7 mouse cellular contexts compared by ENCODE assay signal in the genomic region with DNA sequence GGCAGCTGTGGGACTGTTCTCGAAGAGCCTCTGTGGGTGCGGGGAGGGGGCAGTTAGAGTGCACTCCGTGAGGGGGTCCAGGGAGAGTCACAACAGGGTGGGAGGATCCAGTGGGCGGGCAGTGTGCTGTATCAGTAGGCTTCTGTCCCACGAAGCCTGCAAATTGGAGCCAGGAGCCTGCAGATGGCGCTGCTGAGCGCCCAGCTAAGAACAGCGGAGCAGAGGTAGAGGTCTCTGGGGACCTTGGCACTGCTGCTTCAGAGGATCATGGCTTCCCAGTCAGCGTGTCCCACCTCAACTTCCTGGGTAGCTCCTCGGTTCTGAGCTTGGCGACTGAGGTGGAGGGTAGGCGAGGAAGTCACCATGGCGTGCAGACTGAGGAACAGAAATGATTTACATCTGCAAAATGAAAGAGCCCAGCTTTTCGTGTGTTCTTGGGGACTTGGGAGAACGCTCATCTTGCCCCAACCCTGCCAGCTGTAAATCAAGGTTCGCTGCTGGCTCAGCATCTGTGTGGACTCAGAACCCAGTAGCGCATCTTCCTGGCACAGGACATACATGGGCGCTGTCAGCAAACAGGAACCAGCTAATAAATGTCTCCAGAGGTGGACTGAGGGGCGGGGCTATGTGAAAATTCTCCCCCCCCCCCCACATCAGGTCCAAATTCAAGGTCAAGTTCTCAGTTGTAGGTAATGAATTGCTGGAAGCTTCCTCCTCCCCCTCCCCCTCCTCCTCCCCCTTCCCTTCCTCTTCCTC. TPM values are rescaled to one million over a fixed set of nuclear protein-coding genes. Genes with fewer than 3 reads are reported as not detected.
DNase-seq lines count a peak whose midpoint lies in the region; ATAC-seq and TF ChIP-seq lines count a peak whose summit lies in the region.

No protein-coding gene starts in this region.

- H3K9me3 ChIP-seq in MEL (replicated peaks; ENCODE audit: insufficient read depth, low read length), result no peaks in the 10 kb centered on the region
- H3K9me3 ChIP-seq in stomach, embryonic 14.5 days (ENCODE audit: control insufficient read depth, low read depth, low read length), result no peaks in the 10 kb centered on the region

- peak in 1 of 2 experiments; percentile 45; a peak in 1 of 4 replicates for TF ChIP-seq POLR2A in MEL (IDR thresholded peaks at IDR 0.05; ENCODE audit: control insufficient read depth in 1 of 2, insufficient read depth in 1 of 2, low read depth in 1 of 2, low read length in 2 of 2, poor library complexity in 1 of 2)
- TF ChIP-seq POLR2A in embryonic fibroblast, embryonic 13.5 days (IDR thresholded peaks at IDR 0.05; ENCODE audit: low read depth, low read length), result no peak

- H3K4me2 ChIP-seq in stomach, embryonic 14.5 days (replicated peaks; ENCODE audit: low read depth, low read length), result no peak overlapping the region

- no peak for TF ChIP-seq EP300 in MEL (IDR thresholded peaks at IDR 0.05; ENCODE audit: low read depth in 1 of 2, low read length in 2 of 2)

- ATAC-seq in stomach, embryonic 14.5 days (ENCODE audit: insufficient number of reproducible peaks, insufficient read depth, low FRiP score, low read depth), result 0 out of 2 replicates have a peak, but pooled peaks have one; percentile 37

- H3K79me2 ChIP-seq in MEL (ENCODE audit: control insufficient read depth, insufficient read depth, low read length, poor library complexity) (no peaks in the 10 kb centered on the region), macrophage (ENCODE audit: inconsistent target) (no peaks in the 10 kb centered on the region)

- H3K27ac ChIP-seq in MEL (ENCODE audit: control insufficient read depth, low read depth, low read length) (0 out of 2 replicates have a peak overlapping the region, but pooled peaks have one; percentile 2), macrophage (no peak overlapping the region)
- H3K27ac ChIP-seq in embryonic fibroblast, embryonic 13.5 days (ENCODE audit: insufficient read depth, low read length), result no peak overlapping the region
- H3K27ac ChIP-seq in stomach, embryonic 14.5 days (ENCODE audit: low read length), result no peak overlapping the region

- H3K36me3 ChIP-seq in MEL (ENCODE audit: control insufficient read depth in 1 of 2, insufficient read depth in 2 of 2, low read length in 2 of 2) (no peaks in the 10 kb centered on the region), macrophage (ENCODE audit: inconsistent target) (no peaks in the 10 kb centered on the region)
- H3K36me3 ChIP-seq in stomach, embryonic 14.5 days (ENCODE audit: control insufficient read depth, insufficient read depth, low read length), result no peaks in the 10 kb centered on the region

- 10% methylated on average over 19 of the region's 19 CpGs for WGBS in macrophage (ENCODE audit: missing documents)
- WGBS in stomach, embryonic 14.5 days, result 28% methylated on average over 19 of the region's 19 CpGs

- peak; percentile 84 to 95 (median 93) for TF ChIP-seq CTCF in MEL (IDR thresholded peaks at IDR 0.05 in 2 of 3, conservative IDR thresholded peaks at IDR 0.05 in 1 of 3; ENCODE audit: control insufficient read depth in 1 of 3, insufficient read depth in 1 of 3, low read depth in 2 of 3, low read length in 3 of 3, poor library complexity in 1 of 3, severe bottlenecking in 1 of 3)
- 0 out of 2 replicates have a peak, but pooled peaks have one; percentile 40 for TF ChIP-seq CTCF in embryonic fibroblast, embryonic 13.5 days (IDR thresholded peaks at IDR 0.05; ENCODE audit: borderline replicate concordance, insufficient read depth, low read length)

- peak overlapping the region; percentile 58 to 87 for H3K4me3 ChIP-seq in MEL (ENCODE audit: control insufficient read depth in 1 of 2, insufficient read depth in 1 of 2, low read depth in 2 of 2, low read length in 2 of 2)
- no peak overlapping the region for H3K4me3 ChIP-seq in embryonic fibroblast, embryonic 13.5 days (ENCODE audit: insufficient read depth, low read length)
- peak overlapping the region; percentile 26 for H3K4me3 ChIP-seq in macrophage (ENCODE audit: inconsistent target)
- H3K4me3 ChIP-seq in stomach, embryonic 14.5 days (ENCODE audit: low read depth, low read length), result no peak overlapping the region

- H3K4me1 ChIP-seq in MEL (ENCODE audit: control insufficient read depth in 1 of 2, insufficient read depth in 2 of 2, low read length in 2 of 2), result peaks cover 0 to 9% of the 10 kb centered on the region in 2 experiments; a peak in 3 of 4 replicates
- no peaks in the 10 kb centered on the region for H3K4me1 ChIP-seq in embryonic fibroblast, embryonic 13.5 days (ENCODE audit: control insufficient read depth, insufficient read depth, low read length)
- H3K4me1 ChIP-seq in stomach, embryonic 14.5 days (ENCODE audit: control insufficient read depth, insufficient read depth, low read length), result no peaks in the 10 kb centered on the region

- peak; percentile 61 for TF ChIP-seq RAD21 in MEL (IDR thresholded peaks at IDR 0.05; ENCODE audit: low read depth, low read length)

- peak; percentile 85 for DNase-seq in CD4-positive, CD25-positive, alpha-beta regulatory T cell, adult 2 months (ENCODE audit: low read depth, low spot score)
- DNase-seq in MEL (ENCODE audit: low read depth, low spot score), result peak; percentile 91
- DNase-seq in kidney, adult 9 months, result peak; percentile 25
- DNase-seq in left cerebral cortex, adult 18-20 months (ENCODE audit: low spot score in 2 of 2), result no peak

- H3K9ac ChIP-seq in MEL (ENCODE audit: control insufficient read depth, low read depth, low read length, poor library complexity, severe bottlenecking), result peak overlapping the region; percentile 57
- no peak overlapping the region for H3K9ac ChIP-seq in stomach, embryonic 14.5 days (replicated peaks; ENCODE audit: low read depth, low read length)

- peaks cover 0 to 2% of the 10 kb centered on the region in 2 experiments; a peak in 1 of 4 replicates for H3K27me3 ChIP-seq in MEL (ENCODE audit: control insufficient read depth in 1 of 2, insufficient read depth in 2 of 2, low read length in 2 of 2)
- H3K27me3 ChIP-seq in stomach, embryonic 14.5 days (ENCODE audit: control insufficient read depth, insufficient read depth, low read length), result no peaks in the 10 kb centered on the region

TF ChIP-seq in MEL, 35 proteins besides CTCF, POLR2A, EP300 and RAD21:
- peak; percentile 16; the same call in 1 of the 2 replicates for TF ChIP-seq NELFE (IDR thresholded peaks at IDR 0.05; ENCODE audit: low read depth, low read length)
- peak; percentile 80 for TF ChIP-seq SMC3 (IDR thresholded peaks at IDR 0.05; ENCODE audit: low read depth, low read length)
- TF ChIP-seq ZC3H11A (IDR thresholded peaks at IDR 0.05; ENCODE audit: low read depth, low read length), result peak; percentile 51
- no peak for TF ChIP-seq JUND (IDR thresholded peaks at IDR 0.05; ENCODE audit: low read depth, low read length)
TF ChIP-seq in MEL: peak in this region for 3.

RNA-seq across cellular contexts. Expression of gene Syf2, which starts 32.5 kb away (rescaled TPM):
- total RNA-seq in MEL (2012; rRNA removed), result 94.1 and 103 TPM in 2 replicates
- 100 to 1,000 TPM in 1 of 2 experiments, 10 to 100 TPM in 1; 94.6 to 165 TPM for polyA plus RNA-seq in MEL (2012; ENCODE audit: insufficient read depth in 1 of 2, insufficient read length in 2 of 2, low read depth in 1 of 2, low replicate concordance in 2 of 2, missing spikeins in 1 of 2)
- polyA plus RNA-seq in embryonic fibroblast, embryonic 13.5 days (2011; ENCODE audit: insufficient read length, low read depth, missing spikeins), result 46.6 and 48.8 TPM in 2 replicates
- 100 to 1,000 TPM in 5 of 26 experiments, 10 to 100 TPM in 21; 38.8 to 170 (median 62.8) TPM for total RNA-seq in macrophage (2018; cell fraction: chromatin; rRNA removed)
- total RNA-seq in macrophage (2018; cell fraction: cytosol; rRNA removed), result 10 to 100 TPM; 59.8 to 95.0 (median 70.9) TPM
- total RNA-seq in macrophage (2018; cell fraction: nucleus; rRNA removed), result 100 to 1,000 TPM in 4 of 26 experiments, 10 to 100 TPM in 22; 36.1 to 155 (median 46.9) TPM
- 65.7 to 116 TPM (median 81.0 TPM) in 3 replicates for polyA plus RNA-seq in macrophage (2018)
- polyA plus RNA-seq in stomach, embryonic 14.5 days (2014; fragmentation: Nextera tagmentation; extraction: Ambion mirVana), result 67.7 and 71.7 TPM in 2 replicates
- 10 to 100 TPM; 59.9 to 63.6 TPM for total RNA-seq in left cerebral cortex, adult 18-20 months (2021)

RNA-seq across cellular contexts. Expression of gene Rsrp1, which starts 39.8 kb away (rescaled TPM):
- total RNA-seq in MEL (2012; rRNA removed), result 58.1 and 59.5 TPM in 2 replicates
- polyA plus RNA-seq in MEL (2012; ENCODE audit: insufficient read depth in 1 of 2, insufficient read length in 2 of 2, low read depth in 1 of 2, low replicate concordance in 2 of 2, missing spikeins in 1 of 2) (100 to 1,000 TPM in 1 of 2 experiments, not detected in 1; 110 TPM), macrophage (2018) (194 to 679 TPM (median 250 TPM) in 3 replicates)
- polyA plus RNA-seq in embryonic fibroblast, embryonic 13.5 days (2011; ENCODE audit: insufficient read length, low read depth, missing spikeins), result 257 and 312 TPM in 2 replicates
- total RNA-seq in macrophage (2018; cell fraction: chromatin; rRNA removed), result 1,000 to 10,000 TPM; 1,324 to 5,431 (median 3,054) TPM
- 100 to 1,000 TPM in 20 of 26 experiments, 10 to 100 TPM in 6; 61.4 to 373 (median 140) TPM for total RNA-seq in macrophage (2018; cell fraction: cytosol; rRNA removed)
- total RNA-seq in macrophage (2018; cell fraction: nucleus; rRNA removed), result 1,000 to 10,000 TPM; 1,034 to 3,524 (median 2,239) TPM
- 506 and 565 TPM in 2 replicates for polyA plus RNA-seq in stomach, embryonic 14.5 days (2014; fragmentation: Nextera tagmentation; extraction: Ambion mirVana)
- 100 to 1,000 TPM; 248 to 297 TPM for total RNA-seq in left cerebral cortex, adult 18-20 months (2021)

RNA-seq across cellular contexts. Expression of gene Tmem50a, which starts 48.4 kb away (rescaled TPM):
- 58.5 and 64.7 TPM in 2 replicates for total RNA-seq in MEL (2012; rRNA removed)
- polyA plus RNA-seq in MEL (2012; ENCODE audit: insufficient read depth in 1 of 2, insufficient read length in 2 of 2, low read depth in 1 of 2, low replicate concordance in 2 of 2, missing spikeins in 1 of 2), result 100 to 1,000 TPM in 1 of 2 experiments, not detected in 1; 115 TPM
- 156 and 191 TPM in 2 replicates for polyA plus RNA-seq in embryonic fibroblast, embryonic 13.5 days (2011; ENCODE audit: insufficient read length, low read depth, missing spikeins)
- 10 to 100 TPM in 24 of 26 experiments, 1 to 10 TPM in 2; 6.3 to 68.8 (median 31.3) TPM for total RNA-seq in macrophage (2018; cell fraction: chromatin; rRNA removed)
- 100 to 1,000 TPM; 294 to 457 (median 369) TPM for total RNA-seq in macrophage (2018; cell fraction: cytosol; rRNA removed)
- 100 to 1,000 TPM; 103 to 331 (median 212) TPM for total RNA-seq in macrophage (2018; cell fraction: nucleus; rRNA removed)
- polyA plus RNA-seq in macrophage (2018), result 279 to 472 TPM (median 312 TPM) in 3 replicates
- polyA plus RNA-seq in stomach, embryonic 14.5 days (2014; fragmentation: Nextera tagmentation; extraction: Ambion mirVana), result 180 and 186 TPM in 2 replicates
- total RNA-seq in left cerebral cortex, adult 18-20 months (2021), result 100 to 1,000 TPM; 119 to 127 TPM

Comparison
In these comparisons a context has a peak if more than half of its experiments do, and no peak if none do; other contexts are left out.
1. DNase-seq: peak in CD4-positive, CD25-positive, alpha-beta regulatory T cell, adult 2 months (single experiment), MEL (single experiment) and kidney, adult 9 months (single experiment); none in left cerebral cortex, adult 18-20 months (0 of 2).
2. H3K4me3 ChIP-seq: peak in MEL (2 of 2) and macrophage (single experiment); none in embryonic fibroblast, embryonic 13.5 days (single experiment) and stomach, embryonic 14.5 days (single experiment).